Mouse (Mus musculus) MEL (cell line): ENCODE data around the gene 1700024G13Rik. TPM values are rescaled to one million over a fixed set of nuclear protein-coding genes. Genes with fewer than 3 reads are reported as not detected.

Experiments
- DNase-seq: peaks from one replicate; pipeline ENCODE4 v3.0.0; 2011; ENCODE audit warnings: low read depth, low spot score
- H3K27ac ChIP-seq: 2 replicates; pipeline ENCODE4 v1.5.1; 2012; ENCODE audit warnings: low read depth, mild to moderate bottlenecking, control low read depth, low read length, moderate library complexity; ENCODE audit not compliant: control insufficient read depth
- H3K27me3 ChIP-seq, 2 experiments: fragments of 150-350 bp in 1 of 2; sonication (generic) in 1 of 2; 2 replicates each; pipeline ENCODE4 v1.6.1; 2012; ENCODE audit warnings: low read length in 2 of 2, mild to moderate bottlenecking in 2 of 2, improper control_type of control experiment in 1 of 2, moderate library complexity in 1 of 2; ENCODE audit not compliant: insufficient read depth in 2 of 2, control insufficient read depth in 1 of 2
- H3K36me3 ChIP-seq, 2 experiments: 2 replicates each; pipeline ENCODE4 v1.6.1; 2012 to 2014; ENCODE audit warnings: low read length in 2 of 2, improper control_type of control experiment in 1 of 2, inconsistent platforms in 1 of 2, mild to moderate bottlenecking in 1 of 2; ENCODE audit not compliant: insufficient read depth in 2 of 2, control insufficient read depth in 1 of 2
- H3K4me1 ChIP-seq, 2 experiments: fragments of 150-350 bp in 1 of 2; sonication (generic) in 1 of 2; 2 replicates each; pipeline ENCODE4 v1.6.1; 2012; ENCODE audit warnings: low read length in 2 of 2, improper control_type of control experiment in 1 of 2, mild to moderate bottlenecking in 1 of 2; ENCODE audit not compliant: insufficient read depth in 2 of 2, control insufficient read depth in 1 of 2
- H3K4me3 ChIP-seq, 2 experiments: fragments of 150-350 bp in 1 of 2; sonication (generic) in 1 of 2; 2 replicates each; pipeline ENCODE4 v1.5.1; 2012; ENCODE audit warnings: low read depth in 2 of 2, low read length in 2 of 2, mild to moderate bottlenecking in 2 of 2, moderate library complexity in 2 of 2, control low read depth in 1 of 2, improper control_type of control experiment in 1 of 2; ENCODE audit not compliant: control insufficient read depth in 1 of 2, insufficient read depth in 1 of 2
- H3K79me2 ChIP-seq: 2 replicates; pipeline ENCODE4 v1.6.1; 2012; ENCODE audit warnings: mild to moderate bottlenecking, low read length, moderate library complexity; ENCODE audit not compliant: control insufficient read depth, poor library complexity, insufficient read depth
- H3K9ac ChIP-seq: 2 replicates; pipeline ENCODE4 v1.6.1; 2012; ENCODE audit warnings: low read depth, mild to moderate bottlenecking, control low read depth, low read length, moderate library complexity; ENCODE audit not compliant: control insufficient read depth, poor library complexity, severe bottlenecking
- H3K9me3 ChIP-seq: fragments of 150-350 bp; sonication (generic); replicated peaks from 2 replicates; pipeline ENCODE4 v1.6.1; 2012; ENCODE audit warnings: mild to moderate bottlenecking, low read length, improper control_type of control experiment, moderate library complexity; ENCODE audit not compliant: insufficient read depth
- BHLHE40 ChIP-seq: IDR thresholded peaks from 2 replicates; pipeline ENCODE4 v1.6.1; 2012; ENCODE audit warnings: low read depth, mild to moderate bottlenecking, inconsistent platforms, low read length, improper control_type of control experiment, borderline replicate concordance
- CHD2 ChIP-seq: IDR thresholded peaks from 2 replicates; pipeline ENCODE4 v1.6.1; 2011; ENCODE audit warnings: low read length, improper control_type of control experiment
- CTCF ChIP-seq, 3 experiments: IDR thresholded peaks in 2 of 3; conservative IDR thresholded peaks in 1 of 3; 2 replicates each; pipeline ENCODE4 v1.5.1; 2011 to 2012; ENCODE audit warnings: low read length in 3 of 3, low read depth in 2 of 3, mild to moderate bottlenecking in 2 of 3, improper control_type of control experiment in 1 of 3, inconsistent platforms in 1 of 3, mixed read lengths in 1 of 3, moderate library complexity in 1 of 3; ENCODE audit not compliant: control insufficient read depth in 1 of 3, insufficient read depth in 1 of 3, poor library complexity in 1 of 3, severe bottlenecking in 1 of 3
- ETS1 ChIP-seq: IDR thresholded peaks from 2 replicates; pipeline ENCODE4 v1.6.1; 2012; ENCODE audit warnings: low read depth, mild to moderate bottlenecking, inconsistent platforms, low read length, improper control_type of control experiment, moderate library complexity
- GABPA ChIP-seq: IDR thresholded peaks from 2 replicates; pipeline ENCODE4 v1.6.1; 2012; ENCODE audit warnings: low read depth, mild to moderate bottlenecking, inconsistent platforms, low read length, improper control_type of control experiment, moderate library complexity
- JUND ChIP-seq: IDR thresholded peaks from 2 replicates; pipeline ENCODE4 v1.6.1; 2011; ENCODE audit warnings: low read depth, mild to moderate bottlenecking, improper control_type of control experiment, low read length
- MAX ChIP-seq: IDR thresholded peaks from 2 replicates; pipeline ENCODE4 v1.6.1; 2011; ENCODE audit warnings: low read length, improper control_type of control experiment
- MXI1 ChIP-seq: IDR thresholded peaks from 2 replicates; pipeline ENCODE4 v1.6.1; 2011; ENCODE audit warnings: mild to moderate bottlenecking, low read depth, low read length, improper control_type of control experiment
- MYB ChIP-seq: IDR thresholded peaks from 2 replicates; pipeline ENCODE4 v1.6.1; 2011; ENCODE audit warnings: mild to moderate bottlenecking, low read depth, low read length, improper control_type of control experiment
- POLR2AphosphoS5 ChIP-seq: IDR thresholded peaks from 2 replicates; pipeline ENCODE4 v1.6.1; 2012; ENCODE audit warnings: low read depth, borderline replicate concordance, mild to moderate bottlenecking, inconsistent platforms, low read length, moderate library complexity, mixed read lengths
- RCOR1 ChIP-seq: IDR thresholded peaks from 2 replicates; pipeline ENCODE4 v1.6.1; 2012; ENCODE audit warnings: low read depth, mild to moderate bottlenecking, inconsistent platforms, low read length, improper control_type of control experiment
- USF1 ChIP-seq: IDR thresholded peaks from 2 replicates; pipeline ENCODE4 v1.6.1; 2014; ENCODE audit warnings: low read depth, mild to moderate bottlenecking, inconsistent platforms, low read length, improper control_type of control experiment, moderate library complexity
- ZC3H11A ChIP-seq: IDR thresholded peaks from 2 replicates; pipeline ENCODE4 v1.6.1; 2012; ENCODE audit warnings: low read depth, mild to moderate bottlenecking, inconsistent platforms, low read length, improper control_type of control experiment
- ZKSCAN1 ChIP-seq: IDR thresholded peaks from 2 replicates; pipeline ENCODE4 v1.6.1; 2012; ENCODE audit warnings: low read depth, mild to moderate bottlenecking, inconsistent platforms, low read length, improper control_type of control experiment, moderate library complexity
- ZMIZ1 ChIP-seq: IDR thresholded peaks from 2 replicates; pipeline ENCODE4 v1.6.1; 2012; ENCODE audit warnings: low read depth, mild to moderate bottlenecking, inconsistent platforms, low read length, improper control_type of control experiment, moderate library complexity
- polyA plus RNA-seq, 2 experiments: library from polyadenylated mRNA; stranded (reverse) in 1 of 2; unstranded in 1 of 2; fragments of >175 nt in 1 of 2; fragments of >200 nt in 1 of 2; gene quantifications; 2 replicates each; pipeline versions ENCODE4 v1.2.1 to v1.2.4; 2012; ENCODE audit warnings: low replicate concordance in 2 of 2, low read depth in 1 of 2; ENCODE audit not compliant: insufficient read length in 2 of 2, insufficient read depth in 1 of 2, missing spikeins in 1 of 2
- total RNA-seq: library from RNA; depleted of rRNA; stranded (reverse); fragments of 300-350 nt; gene quantifications from 2 replicates; pipeline ENCODE4 v1.2.3, GENCODE M21; 2012; rRNA removed

The 1700024G13Rik gene
- not detected in 2 replicates for total RNA-seq
- not detected for polyA plus RNA-seq

DNA sequence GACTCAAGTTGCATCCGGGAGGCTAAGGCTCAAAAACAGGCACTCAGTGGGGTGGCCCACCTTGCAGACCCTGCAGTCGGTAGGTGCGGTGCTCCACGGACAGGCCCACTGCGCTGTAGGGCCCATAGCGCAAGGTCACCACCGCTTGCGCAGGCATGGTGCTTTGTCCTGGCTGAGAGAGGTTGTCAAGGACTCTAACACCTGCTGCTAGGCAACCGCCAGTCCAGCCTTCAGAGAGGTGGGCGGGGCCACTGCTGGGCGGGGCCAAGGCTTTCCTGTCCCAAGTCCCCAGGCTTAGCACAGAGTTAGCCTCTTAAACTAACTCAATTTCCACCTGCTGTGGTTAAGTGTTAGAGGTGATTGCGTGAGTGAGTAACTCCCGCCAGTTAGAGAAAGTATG lies at the start of gene 1700024G13Rik:
1700024G13Rik (minus strand) TSS at position 196 of the 400 bp plus-strand sequence.
- Histone ChIP-seq H3K79me2 (no peaks in the 10 kb centered on the region), H3K27ac (no peak within 1 kb of the TSS), H3K4me3 (no peak within 1 kb of the TSS), H3K9ac (no peak within 1 kb of the TSS), H3K27me3 (peaks cover 2 to 3% of the 10 kb centered on the region in 2 experiments; a peak in 1 of 4 replicates), H3K36me3 (no peaks in the 10 kb centered on the region), H3K4me1 (no peaks in the 10 kb centered on the region), H3K9me3 (no peaks in the 10 kb centered on the region)
- peak; percentile 37 for DNase-seq
- TF ChIP-seq CTCF (IDR thresholded peaks at IDR 0.05 in 2 of 3, conservative IDR thresholded peaks at IDR 0.05 in 1 of 3; ENCODE audit: control insufficient read depth in 1 of 3, insufficient read depth in 1 of 3, low read depth in 2 of 3, low read length in 3 of 3, poor library complexity in 1 of 3, severe bottlenecking in 1 of 3) = no peak

- no peaks in the 10 kb centered on the region for H3K79me2 ChIP-seq
- no peak overlapping the region for H3K27ac ChIP-seq
- H3K4me3 ChIP-seq = no peak overlapping the region
- H3K9me3 ChIP-seq = no peaks in the 10 kb centered on the region
- H3K27me3 ChIP-seq = peaks cover 8% of the 10 kb centered on the region in 2 experiments; a peak in 3 of 4 replicates
- TF ChIP-seq MXI1 = no peak
- TF ChIP-seq CTCF (IDR thresholded peaks at IDR 0.05 in 2 of 3, conservative IDR thresholded peaks at IDR 0.05 in 1 of 3; ENCODE audit: control insufficient read depth in 1 of 3, insufficient read depth in 1 of 3, low read depth in 2 of 3, low read length in 3 of 3, poor library complexity in 1 of 3, severe bottlenecking in 1 of 3) = peak in 1 of 3 experiments; percentile 7; a peak in 1 of 6 replicates
- no peak for TF ChIP-seq USF1
- no peak for TF ChIP-seq ZMIZ1
- no peak for TF ChIP-seq MAX
- no peak for TF ChIP-seq MYB
- no peak for TF ChIP-seq RCOR1
- no peak for TF ChIP-seq ETS1
- TF ChIP-seq POLR2AphosphoS5 = no peak
- H3K36me3 ChIP-seq = no peaks in the 10 kb centered on the region
- H3K9ac ChIP-seq = no peak overlapping the region
- no peak for DNase-seq
- H3K4me1 ChIP-seq = no peaks in the 10 kb centered on the region
These were observed 49.2 kb upstream of the 1700024G13Rik start for GRCm38 (mm10) chr14:32437352-32437793.

GRCm38 (mm10) chr14:32429030-32429602 lies 40.9 kb upstream of the 1700024G13Rik start:
- TF ChIP-seq CTCF (IDR thresholded peaks at IDR 0.05 in 2 of 3, conservative IDR thresholded peaks at IDR 0.05 in 1 of 3; ENCODE audit: control insufficient read depth in 1 of 3, insufficient read depth in 1 of 3, low read depth in 2 of 3, low read length in 3 of 3, poor library complexity in 1 of 3, severe bottlenecking in 1 of 3) (no peak), BHLHE40 (no peak), GABPA (no peak), ZKSCAN1 (no peak), CHD2 (no peak), RCOR1 (no peak), ZC3H11A (no peak), JUND (no peak)
- TF ChIP-seq, all 39 proteins: peak for 0
- Histone ChIP-seq H3K36me3 (no peaks in the 10 kb centered on the region), H3K27me3 (no peaks in the 10 kb centered on the region; a peak in 1 of 4 replicates), H3K4me3 (no peak overlapping the region), H3K9me3 (no peaks in the 10 kb centered on the region), H3K9ac (no peak overlapping the region), H3K4me1 (no peaks in the 10 kb centered on the region), H3K79me2 (no peaks in the 10 kb centered on the region), H3K27ac (no peak overlapping the region)
- no peak for DNase-seq
